Mouse (Mus musculus): ENCODE measurements at regions not wholly inside any gene's neighbourhood (a gene's known extent, or its start where the extent isn't known, plus 50 kb on each side); places are given as distances from the start of the nearest gene placed in this dataset.
"Not testable (repeated sequence)": the region's sequence is repeated elsewhere in the genome, so short reads cannot be mapped to it uniquely, and the experiment has no call there.

- not testable (repeated sequence) for H3K36me3 ChIP-seq (ENCODE audit: control insufficient read depth, insufficient read depth, low read length); H3K4me2 ChIP-seq (ENCODE audit: low read depth, low read length); ATAC-seq (ENCODE audit: low read depth); H3K9me3 ChIP-seq (ENCODE audit: control insufficient read depth, low read length); H3K27ac ChIP-seq (ENCODE audit: low read depth, low read length); H3K9ac ChIP-seq (replicated peaks; ENCODE audit: low read depth, low read length); H3K27me3 ChIP-seq (ENCODE audit: control insufficient read depth, insufficient read depth, low read length); H3K4me1 ChIP-seq (ENCODE audit: control insufficient read depth, insufficient read depth, low read length); H3K4me3 ChIP-seq (ENCODE audit: low read depth, low read length)
- 67% methylated on average over 3 of the region's 3 CpGs for WGBS
Measured at GRCm38 (mm10) chrX:77425728-77426102, 85.1 kb upstream of the Tbl1x start.

GRCm38 (mm10) chrX:77426836-77427235, 84.0 kb upstream of the Tbl1x start:
- not testable (repeated sequence) for H3K4me2 ChIP-seq (ENCODE audit: low read depth, low read length); H3K4me3 ChIP-seq (ENCODE audit: low read depth, low read length); H3K27me3 ChIP-seq (ENCODE audit: control insufficient read depth, insufficient read depth, low read length); ATAC-seq (ENCODE audit: low read depth); H3K4me1 ChIP-seq (ENCODE audit: control insufficient read depth, insufficient read depth, low read length); H3K36me3 ChIP-seq (ENCODE audit: control insufficient read depth, insufficient read depth, low read length); H3K9me3 ChIP-seq (ENCODE audit: control insufficient read depth, low read length); H3K9ac ChIP-seq (replicated peaks; ENCODE audit: low read depth, low read length); H3K27ac ChIP-seq (ENCODE audit: low read depth, low read length)
- 81% methylated on average over 6 of the region's 6 CpGs for WGBS

GRCm38 (mm10) chrX:77432001-77432565, 78.7 kb upstream of the Tbl1x start:
- H3K36me3 ChIP-seq (ENCODE audit: control insufficient read depth, insufficient read depth, low read length): no peaks in the 10 kb centered on the region
- H3K9ac ChIP-seq (replicated peaks; ENCODE audit: low read depth, low read length): no peak overlapping the region
- H3K9me3 ChIP-seq (ENCODE audit: control insufficient read depth, low read length): no peaks in the 10 kb centered on the region
- H3K27ac ChIP-seq (ENCODE audit: low read depth, low read length): peak overlapping the region; percentile 44; the same call in 1 of the 2 replicates
- no peak overlapping the region for H3K4me3 ChIP-seq (ENCODE audit: low read depth, low read length)
- no peak overlapping the region for H3K4me2 ChIP-seq (ENCODE audit: low read depth, low read length)
- WGBS: 79% methylated on average over 2 of the region's 2 CpGs
- no peak for ATAC-seq (ENCODE audit: low read depth)
- H3K27me3 ChIP-seq (ENCODE audit: control insufficient read depth, insufficient read depth, low read length): no peaks in the 10 kb centered on the region
- H3K4me1 ChIP-seq (ENCODE audit: control insufficient read depth, insufficient read depth, low read length): no peaks in the 10 kb centered on the region

GRCm38 (mm10) chrX:77432846-77433810, 77.7 kb upstream of the Tbl1x start:
- Histone ChIP-seq H3K36me3 (ENCODE audit: control insufficient read depth, insufficient read depth, low read length) (no peaks in the 10 kb centered on the region), H3K4me2 (ENCODE audit: low read depth, low read length) (peak overlapping the region; percentile 32; the same call in 1 of the 2 replicates), H3K27ac (ENCODE audit: low read depth, low read length) (peak overlapping the region; percentile 52; the same call in 1 of the 2 replicates), H3K9me3 (ENCODE audit: control insufficient read depth, low read length) (no peaks in the 10 kb centered on the region), H3K4me1 (ENCODE audit: control insufficient read depth, insufficient read depth, low read length) (no peaks in the 10 kb centered on the region), H3K9ac (replicated peaks; ENCODE audit: low read depth, low read length) (no peak overlapping the region), H3K4me3 (ENCODE audit: low read depth, low read length) (no peak overlapping the region), H3K27me3 (ENCODE audit: control insufficient read depth, insufficient read depth, low read length) (no peaks in the 10 kb centered on the region)
- ATAC-seq (ENCODE audit: low read depth): peak; percentile 97
- 9% methylated on average over 26 of the region's 29 CpGs for WGBS

GRCm38 (mm10) chrX:77433811-77434192, 77.0 kb upstream of the Tbl1x start:
- Histone ChIP-seq H3K27me3 (ENCODE audit: control insufficient read depth, insufficient read depth, low read length) (no peaks in the 10 kb centered on the region), H3K27ac (ENCODE audit: low read depth, low read length) (peak overlapping the region; percentile 52; the same call in 1 of the 2 replicates), H3K9ac (replicated peaks; ENCODE audit: low read depth, low read length) (no peak overlapping the region), H3K9me3 (ENCODE audit: control insufficient read depth, low read length) (no peaks in the 10 kb centered on the region), H3K36me3 (ENCODE audit: control insufficient read depth, insufficient read depth, low read length) (no peaks in the 10 kb centered on the region), H3K4me2 (ENCODE audit: low read depth, low read length) (peak overlapping the region; percentile 32; the same call in 1 of the 2 replicates), H3K4me1 (ENCODE audit: control insufficient read depth, insufficient read depth, low read length) (no peaks in the 10 kb centered on the region), H3K4me3 (ENCODE audit: low read depth, low read length) (no peak overlapping the region)
- ATAC-seq (ENCODE audit: low read depth): peak; percentile 70
- 30% methylated on average over 3 of the region's 3 CpGs for WGBS

- Histone ChIP-seq H3K4me2 (ENCODE audit: low read depth, low read length) (no peak overlapping the region), H3K27me3 (ENCODE audit: control insufficient read depth, insufficient read depth, low read length) (no peaks in the 10 kb centered on the region), H3K9me3 (ENCODE audit: control insufficient read depth, low read length) (no peaks in the 10 kb centered on the region), H3K4me3 (ENCODE audit: low read depth, low read length) (no peak overlapping the region), H3K36me3 (ENCODE audit: control insufficient read depth, insufficient read depth, low read length) (no peaks in the 10 kb centered on the region), H3K4me1 (ENCODE audit: control insufficient read depth, insufficient read depth, low read length) (no peaks in the 10 kb centered on the region), H3K27ac (ENCODE audit: low read depth, low read length) (no peak overlapping the region; the same call in 1 of the 2 replicates), H3K9ac (replicated peaks; ENCODE audit: low read depth, low read length) (no peak overlapping the region)
- 28% methylated on average over 3 of the region's 3 CpGs for WGBS
- ATAC-seq (ENCODE audit: low read depth): no peak
Measured at GRCm38 (mm10) chrX:77443852-77444492, 66.8 kb upstream of the Tbl1x start.

- ATAC-seq (ENCODE audit: low read depth): no peak
- Histone ChIP-seq H3K27me3 (ENCODE audit: control insufficient read depth, insufficient read depth, low read length) (no peaks in the 10 kb centered on the region), H3K9me3 (ENCODE audit: control insufficient read depth, low read length) (no peaks in the 10 kb centered on the region), H3K4me3 (ENCODE audit: low read depth, low read length) (no peak overlapping the region), H3K4me2 (ENCODE audit: low read depth, low read length) (no peak overlapping the region), H3K4me1 (ENCODE audit: control insufficient read depth, insufficient read depth, low read length) (no peaks in the 10 kb centered on the region), H3K27ac (ENCODE audit: low read depth, low read length) (no peak overlapping the region), H3K36me3 (ENCODE audit: control insufficient read depth, insufficient read depth, low read length) (no peaks in the 10 kb centered on the region), H3K9ac (replicated peaks; ENCODE audit: low read depth, low read length) (no peak overlapping the region)
- 86% methylated on average over 3 of the region's 3 CpGs for WGBS
Measured at GRCm38 (mm10) chrX:77446755-77447154, 64.1 kb upstream of the Tbl1x start.

- no peak overlapping the region for H3K27ac ChIP-seq (ENCODE audit: low read depth, low read length)
Measured at GRCm38 (mm10) chrX:77451977-77452675, 58.7 kb upstream of the Tbl1x start.

More at GRCm38 (mm10) chrX:77451977-77452675, 58.7 kb upstream of the Tbl1x start:
- Histone ChIP-seq H3K4me3 (ENCODE audit: low read depth, low read length) (no peak overlapping the region), H3K9me3 (ENCODE audit: control insufficient read depth, low read length) (no peaks in the 10 kb centered on the region), H3K4me2 (ENCODE audit: low read depth, low read length) (no peak overlapping the region), H3K27me3 (ENCODE audit: control insufficient read depth, insufficient read depth, low read length) (no peaks in the 10 kb centered on the region), H3K36me3 (ENCODE audit: control insufficient read depth, insufficient read depth, low read length) (no peaks in the 10 kb centered on the region), H3K4me1 (ENCODE audit: control insufficient read depth, insufficient read depth, low read length) (no peaks in the 10 kb centered on the region), H3K9ac (replicated peaks; ENCODE audit: low read depth, low read length) (no peak overlapping the region)
- 57% methylated on average over 1 of the region's 1 CpGs for WGBS
- ATAC-seq (ENCODE audit: low read depth): peak; percentile 49; the same call in 1 of the 2 replicates

Data from neural tube, embryonic 14.5 days (tissue).